ENCODE assay signal across 21 mouse cellular contexts in the genomic region with DNA sequence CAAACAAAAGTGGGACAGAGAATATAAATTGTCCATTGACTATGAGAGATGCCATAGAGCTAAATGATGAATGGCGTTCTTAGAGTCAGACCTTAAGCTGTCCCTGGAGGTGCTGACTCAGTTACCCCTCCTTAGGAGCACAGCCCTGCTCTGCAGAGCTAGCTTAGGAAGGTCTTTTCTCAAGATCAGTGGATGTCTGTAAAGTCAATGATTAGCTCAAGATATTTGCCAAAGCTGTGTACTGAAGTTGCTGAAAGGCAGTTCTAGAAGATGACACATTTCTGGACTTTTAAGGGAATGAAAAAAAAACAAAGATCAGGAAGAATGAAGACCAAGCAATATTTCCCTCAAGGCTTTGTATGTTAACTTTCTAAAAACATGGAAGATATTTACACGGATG.
"Had no signal": no experiment of that assay in that cellular context is flagged by ENCODE, and none has a peak within 500 bp of the region (broad histone marks: within the 10 kb centered on the region; RNA-seq: fewer than 3 reads in every experiment).

No protein-coding gene starts in this region.

- H3K36me3 ChIP-seq: lung, embryonic 15.5 days; midbrain, embryonic 13.5 days; midbrain, embryonic 15.5 days; neural tube, embryonic 13.5 days had no signal

- H3K9me3 ChIP-seq: lung, embryonic 15.5 days; megakaryocyte, embryonic 14.5 days; midbrain, embryonic 13.5 days; midbrain, embryonic 15.5 days; neural tube, embryonic 13.5 days; neural tube, embryonic 15.5 days had no signal

- H3K27ac ChIP-seq: lung, embryonic 15.5 days; macrophage; midbrain, embryonic 13.5 days; midbrain, embryonic 15.5 days; neural tube, embryonic 13.5 days; neural tube, embryonic 15.5 days had no signal

- H3K4me1 ChIP-seq: lung, embryonic 15.5 days; midbrain, embryonic 13.5 days; midbrain, embryonic 15.5 days; neural tube, embryonic 13.5 days; neural tube, embryonic 15.5 days had no signal

- H3K27me3 ChIP-seq: lung, embryonic 15.5 days; megakaryocyte, embryonic 14.5 days; midbrain, embryonic 13.5 days; midbrain, embryonic 15.5 days; neural tube, embryonic 13.5 days; neural tube, embryonic 15.5 days had no signal

- ATAC-seq: liver, postnatal 0 days; lung, postnatal 0 days; midbrain, embryonic 13.5 days; midbrain, embryonic 15.5 days had no signal

- H3K4me2 ChIP-seq: lung, embryonic 15.5 days; midbrain, embryonic 11.5 days; midbrain, embryonic 13.5 days; midbrain, embryonic 15.5 days; neural tube, embryonic 13.5 days; neural tube, embryonic 15.5 days had no signal

- H3K4me3 ChIP-seq: lung, embryonic 15.5 days; megakaryocyte, embryonic 14.5 days; midbrain, embryonic 13.5 days; midbrain, embryonic 15.5 days; neural tube, embryonic 13.5 days; neural tube, embryonic 15.5 days had no signal

- H3K9ac ChIP-seq: liver, postnatal 0 days; lung, embryonic 15.5 days; midbrain, embryonic 13.5 days; midbrain, embryonic 15.5 days; neural tube, embryonic 13.5 days; neural tube, embryonic 15.5 days had no signal

- DNase-seq: liver, postnatal 0 days; lung, adult 2 months; lung, postnatal 14 days; lung, postnatal 36 days; retina, postnatal 1 day; right cerebral cortex, adult 18-20 months; right cerebral cortex, postnatal 25 days; right cerebral cortex, postnatal 4 days; spleen, adult 18-20 months; thymus, adult 18-20 months; thymus, postnatal 14 days; thymus, postnatal 36 days had no signal
